Mouse (Mus musculus) liver, embryonic 15.5 days (tissue): ENCODE results near the gene Apoh. TPM values are rescaled to one million over a fixed set of nuclear protein-coding genes. Genes with fewer than 3 reads are reported as not detected.
A peak's percentile ranks its signal among the peaks of the same experiment; 100 is the strongest.

Source experiments
- ATAC-seq: fragments of 200-750 bp; cut with Nextera tagmentation; 2 replicates; pipeline ENCODE4 v1.8.0; 2017; ENCODE audit warnings: moderate number of reproducible peaks, mild to moderate bottlenecking, moderate library complexity; ENCODE audit not compliant: insufficient read depth
- H3K27ac ChIP-seq: fragments of 300-500 bp; sonication (generic); replicated peaks from 2 replicates; pipeline ENCODE4 v1.5.1; 2015; ENCODE audit warnings: mild to moderate bottlenecking, inconsistent platforms
- H3K27me3 ChIP-seq: fragments of 300-500 bp; sonication (generic); 2 replicates; pipeline ENCODE4 v1.6.1; 2015; ENCODE audit warnings: mild to moderate bottlenecking, inconsistent platforms
- H3K36me3 ChIP-seq: fragments of 300-500 bp; sonication (generic); replicated peaks from 2 replicates; pipeline ENCODE4 v1.6.1; 2015; ENCODE audit warnings: moderate library complexity, mild to moderate bottlenecking, inconsistent platforms
- H3K4me1 ChIP-seq: fragments of 300-500 bp; sonication (generic); replicated peaks from 2 replicates; pipeline ENCODE4 v1.6.1; 2015; ENCODE audit warnings: inconsistent platforms
- H3K4me2 ChIP-seq: fragments of 300-500 bp; sonication (generic); 2 replicates; pipeline ENCODE4 v1.6.1; 2015; ENCODE audit warnings: moderate library complexity, mild to moderate bottlenecking, inconsistent platforms
- H3K4me3 ChIP-seq: fragments of 300-500 bp; sonication (generic); replicated peaks from 2 replicates; pipeline ENCODE4 v1.5.1; 2015; ENCODE audit warnings: mild to moderate bottlenecking, inconsistent platforms
- H3K9ac ChIP-seq: fragments of 300-500 bp; sonication (generic); 2 replicates; pipeline ENCODE4 v1.6.1; 2015; ENCODE audit warnings: moderate library complexity, mild to moderate bottlenecking, inconsistent platforms
- H3K9me3 ChIP-seq: fragments of 300-500 bp; sonication (generic); replicated peaks from 2 replicates; pipeline ENCODE4 v1.6.1; 2016; ENCODE audit warnings: inconsistent platforms
- WGBS: fragments of 180-500 bp; shearing (Covaris S2); methylation state at CpG from one replicate; pipeline ENCODE4 v1.1.7; 2015; ENCODE audit warnings: mixed read lengths; ENCODE audit not compliant: insufficient replicate concordance; 5-methylcytosine and 5-hydroxymethylcytosine counted together
- polyA plus RNA-seq: library from polyadenylated mRNA; unstranded; fragments of >200 nt; fragmentation: Nextera tagmentation; extraction: Ambion mirVana; gene quantifications from 2 replicates; pipeline ENCODE4 v1.2.1, GENCODE M21; 2015

The Apoh gene
- polyA plus RNA-seq, 1 experiment from 2014 or later: 589 TPM

GRCm38 (mm10) chr11:108333583-108334379 is 9.4 kb upstream of the Apoh start:
- Histone ChIP-seq H3K9me3 (no peaks in the 10 kb centered on the region), H3K4me2 (no peak overlapping the region), H3K27ac (no peak overlapping the region), H3K4me1 (0 out of 2 replicates have a peak, but pooled peaks cover 2% of the 10 kb centered on the region), H3K36me3 (no peaks in the 10 kb centered on the region), H3K9ac (no peak overlapping the region), H3K27me3 (no peaks in the 10 kb centered on the region), H3K4me3 (no peak overlapping the region)
- no peak for ATAC-seq
- WGBS: 55% methylated on average over 8 of the region's 8 CpGs

DNA sequence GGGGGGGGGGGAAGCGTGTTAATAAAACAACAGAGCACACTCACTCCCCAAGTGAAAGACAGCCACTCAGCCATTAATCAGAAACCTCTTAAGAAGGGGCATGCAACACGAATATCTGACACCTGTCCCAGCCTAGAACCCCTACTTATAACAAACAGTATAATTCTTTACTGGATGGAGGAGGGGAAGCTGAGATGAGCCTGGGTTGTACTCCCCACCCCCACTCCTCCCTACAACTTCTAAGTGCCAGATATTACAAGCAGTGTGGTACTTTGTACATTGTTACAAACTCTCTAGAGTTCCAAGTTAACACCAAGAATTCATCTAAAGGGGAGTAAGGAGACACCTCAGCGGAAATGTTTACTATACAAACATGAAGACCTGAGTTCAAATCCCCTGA is 8.5 kb upstream of the Apoh start:
- Histone ChIP-seq H3K9ac (no peak overlapping the region), H3K36me3 (no peaks in the 10 kb centered on the region), H3K9me3 (no peaks in the 10 kb centered on the region), H3K4me2 (no peak overlapping the region), H3K4me1 (0 out of 2 replicates have a peak, but pooled peaks cover 2% of the 10 kb centered on the region), H3K4me3 (no peak overlapping the region), H3K27ac (no peak overlapping the region), H3K27me3 (no peaks in the 10 kb centered on the region)
- no peak for ATAC-seq
- 52% methylated on average over 3 of the region's 3 CpGs for WGBS

DNA sequence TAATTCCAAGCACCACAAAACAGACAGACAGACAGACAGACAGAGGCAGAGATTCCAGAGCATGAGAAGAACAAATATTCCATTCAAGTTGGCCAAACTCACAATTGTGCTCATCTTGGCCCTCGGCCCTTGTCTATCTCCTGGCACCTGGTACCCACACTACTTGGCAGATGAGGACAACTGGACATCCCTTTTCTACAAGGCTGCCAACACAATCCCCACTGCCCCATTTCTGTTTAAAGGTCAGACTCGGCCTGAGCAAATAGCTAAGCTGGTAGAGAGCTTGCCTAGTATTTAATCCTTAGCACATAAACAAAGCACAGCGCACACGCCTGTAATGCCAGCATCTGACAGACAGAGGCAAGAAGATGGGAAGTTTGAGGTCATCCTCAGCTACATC is 7.6 kb upstream of the Apoh start:
- H3K27me3 ChIP-seq: no peaks in the 10 kb centered on the region
- no peaks in the 10 kb centered on the region for H3K9me3 ChIP-seq
- H3K27ac ChIP-seq: no peak overlapping the region
- H3K36me3 ChIP-seq: no peaks in the 10 kb centered on the region
- no peak for ATAC-seq
- no peak overlapping the region for H3K9ac ChIP-seq
- 0 out of 2 replicates have a peak, but pooled peaks cover 2% of the 10 kb centered on the region for H3K4me1 ChIP-seq
- 69% methylated on average over 4 of the region's 4 CpGs for WGBS
- no peak overlapping the region for H3K4me2 ChIP-seq
- H3K4me3 ChIP-seq: no peak overlapping the region

DNA sequence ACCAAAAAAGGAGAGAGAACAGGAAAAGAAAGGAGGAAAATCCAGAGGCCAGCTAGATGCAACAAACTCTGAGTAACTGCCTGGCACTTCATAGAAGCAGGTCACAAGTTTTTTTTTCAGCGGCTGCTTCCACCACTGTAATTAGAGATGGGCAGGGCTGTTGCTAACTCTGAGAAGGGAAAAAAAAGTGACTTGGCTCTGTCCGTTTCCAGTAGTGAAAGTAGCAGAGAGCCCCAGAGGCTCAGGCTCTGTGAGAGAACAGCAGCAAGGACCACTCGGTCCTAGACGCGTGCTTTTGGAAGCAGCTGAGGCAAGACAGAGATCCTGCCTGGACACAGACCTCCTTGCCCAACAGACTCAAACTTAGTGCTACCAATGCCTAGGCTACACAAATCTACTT is 6.7 kb upstream of the Apoh start:
- ATAC-seq: no peak
- no peak overlapping the region for H3K4me2 ChIP-seq

DNA sequence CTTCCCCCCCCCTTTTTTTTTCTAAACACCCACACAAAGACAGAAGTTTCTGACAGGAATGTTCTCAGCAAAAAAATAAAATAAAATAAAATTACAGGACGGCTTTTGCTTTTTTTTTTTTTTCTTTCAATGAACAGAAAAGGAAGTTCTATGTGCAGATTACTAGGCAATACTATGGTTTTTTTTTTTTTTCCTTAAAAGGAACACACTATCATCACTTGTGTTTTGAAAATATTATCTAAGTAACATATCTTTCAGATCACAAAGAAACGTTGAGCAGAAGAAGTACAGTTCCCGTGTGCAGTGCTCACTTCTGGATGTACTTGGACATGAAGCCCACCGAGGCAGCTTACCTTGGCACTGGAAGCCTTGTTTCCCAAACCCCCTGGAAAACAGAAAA is 2.9 kb upstream of the Apoh start:
- WGBS: 39% methylated on average over 4 of the region's 4 CpGs
- no peaks in the 10 kb centered on the region for H3K9me3 ChIP-seq

More for the DNA sequence above, 6.7 kb upstream of the Apoh start:
- no peak overlapping the region for H3K9ac ChIP-seq
- 51% methylated on average over 5 of the region's 5 CpGs for WGBS
- H3K4me1 ChIP-seq: 0 out of 2 replicates have a peak, but pooled peaks cover 2% of the 10 kb centered on the region
- H3K27ac ChIP-seq: no peak overlapping the region
- H3K9me3 ChIP-seq: no peaks in the 10 kb centered on the region
- no peaks in the 10 kb centered on the region for H3K36me3 ChIP-seq
- no peaks in the 10 kb centered on the region for H3K27me3 ChIP-seq
- no peak overlapping the region for H3K4me3 ChIP-seq

GRCm38 (mm10) chr11:108341783-108342182 is 1.4 kb upstream of the Apoh start:
- Histone ChIP-seq H3K27ac (no peak overlapping the region), H3K9ac (no peak overlapping the region), H3K27me3 (peaks cover 42% of the 10 kb centered on the region), H3K4me3 (0 out of 2 replicates have a peak overlapping the region, but pooled peaks have one; percentile 69), H3K36me3 (no peaks in the 10 kb centered on the region), H3K4me2 (no peak overlapping the region), H3K9me3 (no peaks in the 10 kb centered on the region), H3K4me1 (peaks cover 24% of the 10 kb centered on the region)
- WGBS: 16% methylated on average over 8 of the region's 8 CpGs
- no peak for ATAC-seq

More for the DNA sequence above, 2.9 kb upstream of the Apoh start:
- peaks cover 38% of the 10 kb centered on the region for H3K27me3 ChIP-seq
- H3K27ac ChIP-seq: no peak overlapping the region
- H3K4me3 ChIP-seq: no peak overlapping the region
- H3K4me2 ChIP-seq: no peak overlapping the region
- H3K9ac ChIP-seq: no peak overlapping the region
- no peaks in the 10 kb centered on the region for H3K36me3 ChIP-seq
- no peak for ATAC-seq
- H3K4me1 ChIP-seq: peaks cover 26% of the 10 kb centered on the region

DNA sequence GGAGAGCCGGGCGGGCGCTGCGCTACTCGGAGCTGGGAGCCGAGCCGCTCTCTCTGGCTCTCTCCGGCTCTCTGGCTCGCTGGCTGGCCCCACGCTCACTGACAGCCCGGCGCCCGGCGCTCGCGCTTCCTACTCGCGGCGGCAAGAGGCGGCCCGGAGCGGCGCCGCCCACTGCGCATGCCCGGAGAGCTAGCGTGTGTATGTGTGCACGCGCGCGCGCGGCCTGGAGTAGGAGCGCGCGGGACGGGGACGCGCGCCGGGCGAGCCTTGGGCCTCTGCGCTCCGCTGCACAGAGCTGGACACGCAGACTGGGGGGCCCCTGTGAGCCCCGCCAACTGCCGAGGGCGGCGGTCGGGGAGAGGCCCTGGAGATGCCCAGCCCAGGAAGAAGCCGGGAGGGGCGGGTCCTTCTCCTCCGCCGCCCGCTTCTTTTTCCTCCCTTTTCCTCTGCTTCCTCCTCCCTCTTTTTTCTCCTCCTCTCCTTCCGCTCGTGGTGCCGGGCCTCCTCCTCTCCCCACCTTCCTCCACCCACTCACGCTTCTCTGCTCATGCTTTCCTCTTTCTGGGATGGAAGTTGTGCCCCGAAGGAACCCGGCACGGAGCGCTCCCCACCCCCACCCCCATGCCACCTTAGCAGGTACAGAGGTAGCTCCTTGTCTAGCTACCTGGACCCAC is 772 bp downstream of the Apoh start, which contains the start of gene Prkca:
Gene Prkca (minus strand): TSS at position 140 of the 674 bp plus-strand sequence.
- WGBS: under 1% methylated on average over 56 of the region's 63 CpGs
- peaks cover 48% of the 10 kb centered on the region for H3K27me3 ChIP-seq
- ATAC-seq: peak; percentile 92
- peak within 1 kb of the TSS; percentile 69 for H3K4me3 ChIP-seq
- no peak within 1 kb of the TSS for H3K27ac ChIP-seq
- H3K4me2 ChIP-seq: peak within 1 kb of the TSS; percentile 87
- H3K4me1 ChIP-seq: peaks cover 24% of the 10 kb centered on the region
- no peaks in the 10 kb centered on the region for H3K36me3 ChIP-seq
- H3K9ac ChIP-seq: peak within 1 kb of the TSS; percentile 63
- H3K9me3 ChIP-seq: no peaks in the 10 kb centered on the region

DNA sequence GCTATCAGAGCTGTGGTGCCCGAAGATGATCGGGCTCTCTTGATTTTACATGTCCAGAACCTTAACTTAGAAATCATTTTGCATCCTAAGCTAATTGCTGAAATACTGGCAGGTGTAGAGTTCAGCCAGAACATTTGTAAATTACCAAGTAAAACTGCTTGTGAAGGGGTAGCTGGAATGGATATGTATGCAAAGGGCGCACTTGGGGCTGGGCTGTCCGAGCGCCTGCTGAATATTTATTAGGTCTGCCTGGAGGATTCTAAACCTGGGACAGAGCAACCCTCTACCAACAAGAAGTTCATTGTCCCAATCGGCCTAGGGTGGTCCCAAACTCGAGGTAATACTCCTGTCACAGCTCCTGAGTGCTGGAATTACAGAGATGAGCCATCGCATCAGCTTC is 1.6 kb downstream of the Apoh start:
- Histone ChIP-seq H3K4me1 (peaks cover 24% of the 10 kb centered on the region), H3K9me3 (no peaks in the 10 kb centered on the region), H3K27ac (no peak overlapping the region), H3K36me3 (no peaks in the 10 kb centered on the region), H3K4me2 (peak overlapping the region; percentile 87), H3K4me3 (0 out of 2 replicates have a peak overlapping the region, but pooled peaks have one; percentile 69), H3K27me3 (peaks cover 48% of the 10 kb centered on the region), H3K9ac (no peak overlapping the region)
- no peak for ATAC-seq
- WGBS: 66% methylated on average over 8 of the region's 8 CpGs

DNA sequence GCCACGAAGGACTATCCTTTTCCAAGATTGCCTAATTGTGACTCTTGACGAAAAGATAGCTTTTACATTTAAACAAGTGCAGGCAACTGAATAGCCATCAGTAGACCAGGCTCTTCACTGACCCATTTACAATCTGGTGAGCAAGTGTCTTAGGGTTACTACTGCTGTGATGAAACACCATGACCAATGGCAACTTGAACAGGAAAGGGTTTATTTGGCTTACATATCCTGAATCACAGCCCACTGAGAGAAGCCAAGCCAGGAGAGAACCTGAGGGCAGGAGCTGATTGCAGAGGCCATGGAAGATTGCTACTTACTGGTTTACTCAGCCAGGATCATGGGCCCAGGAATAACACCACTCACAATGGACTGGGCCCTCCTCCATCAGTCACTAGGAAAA is 2.2 kb downstream of the Apoh start:
- H3K9me3 ChIP-seq: no peaks in the 10 kb centered on the region
- H3K4me1 ChIP-seq: peaks cover 24% of the 10 kb centered on the region
- H3K9ac ChIP-seq: no peak overlapping the region
- no peak for ATAC-seq
- no peaks in the 10 kb centered on the region for H3K36me3 ChIP-seq
- peaks cover 48% of the 10 kb centered on the region for H3K27me3 ChIP-seq
- no peak overlapping the region for H3K4me2 ChIP-seq
- H3K27ac ChIP-seq: no peak overlapping the region
- H3K4me3 ChIP-seq: no peak overlapping the region
- WGBS: 66% methylated on average over 2 of the region's 2 CpGs

- Histone ChIP-seq H3K9me3 (no peaks in the 10 kb centered on the region), H3K4me2 (no peak overlapping the region), H3K4me1 (no peaks in the 10 kb centered on the region), H3K36me3 (no peaks in the 10 kb centered on the region), H3K27ac (no peak overlapping the region), H3K9ac (no peak overlapping the region), H3K4me3 (no peak overlapping the region), H3K27me3 (0 out of 2 replicates have a peak, but pooled peaks cover 6% of the 10 kb centered on the region)
- WGBS: 29% methylated on average over 4 of the region's 4 CpGs
- ATAC-seq: no peak
Observed at GRCm38 (mm10) chr11:108350799-108351198, 7.6 kb downstream of the Apoh start.

DNA sequence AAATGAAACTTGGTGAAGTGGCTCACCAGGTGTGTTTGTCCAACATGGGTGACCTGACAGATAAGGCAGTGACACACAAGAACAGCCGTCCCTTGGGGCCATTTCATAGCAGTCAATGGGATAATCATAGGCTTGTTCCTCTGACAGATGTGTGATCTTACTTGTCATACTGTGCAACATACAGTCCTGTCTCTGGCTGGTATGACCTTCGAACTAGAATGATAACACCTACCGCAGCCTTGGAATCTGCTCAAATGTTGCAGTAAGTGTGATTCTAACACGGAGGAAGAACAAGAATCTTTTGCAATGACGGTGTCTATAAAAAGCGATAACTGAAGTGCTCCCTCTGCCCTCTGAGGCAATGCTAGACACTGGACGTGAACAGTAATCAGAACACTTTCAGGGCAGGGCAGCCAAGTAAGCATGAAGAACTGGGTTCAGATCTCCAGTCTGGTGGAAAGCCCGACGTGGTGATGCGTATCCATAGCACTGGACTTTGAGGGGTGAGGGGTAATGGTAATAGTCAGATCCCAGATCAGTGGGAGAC is 9.8 kb downstream of the Apoh start:
- 70% methylated on average over 10 of the region's 10 CpGs for WGBS
- Histone ChIP-seq H3K4me1 (no peaks in the 10 kb centered on the region), H3K9me3 (no peaks in the 10 kb centered on the region), H3K27me3 (no peaks in the 10 kb centered on the region), H3K4me3 (no peak overlapping the region), H3K27ac (no peak overlapping the region), H3K4me2 (no peak overlapping the region), H3K9ac (no peak overlapping the region), H3K36me3 (no peaks in the 10 kb centered on the region)
- no peak for ATAC-seq
